Mouse (Mus musculus) C2C12 (cell line): ENCODE data around the gene Pmp22. TPM values are rescaled to one million over a fixed set of nuclear protein-coding genes. Genes with fewer than 3 reads are reported as not detected.

ENCODE experiments used
- H3K27me3 ChIP-seq: one replicate; pipeline ENCODE4 v1.6.1; 2011; ENCODE audit not compliant: control insufficient read depth, insufficient read depth, insufficient read length
- H3K36me3 ChIP-seq: one replicate; pipeline ENCODE4 v1.6.1; 2011; ENCODE audit not compliant: control insufficient read depth, insufficient read depth
- H3K4me3 ChIP-seq: one replicate; pipeline ENCODE4 v1.5.1; 2011; ENCODE audit warnings: mild to moderate bottlenecking, control low read depth; ENCODE audit not compliant: poor library complexity, insufficient read depth, severe bottlenecking
- H3K79me2 ChIP-seq: one replicate; pipeline ENCODE4 v1.6.1; 2011; ENCODE audit not compliant: control insufficient read depth, insufficient read depth
- H3K79me3 ChIP-seq: one replicate; pipeline ENCODE4 v1.6.1; 2011; ENCODE audit warnings: low read depth, control low read depth
- H3ac ChIP-seq: one replicate; pipeline ENCODE3; 2011; ENCODE audit warnings: low read depth; ENCODE audit not compliant: control insufficient read depth, insufficient read length
- CEBPB ChIP-seq: IDR thresholded peaks from one replicate; pipeline ENCODE4 v1.6.1; 2011; ENCODE audit warnings: low read depth, mild to moderate bottlenecking, control low read depth, moderate library complexity
- CTCF ChIP-seq: IDR thresholded peaks from one replicate; pipeline ENCODE4 v1.5.1; 2011; ENCODE audit not compliant: control insufficient read depth, insufficient read depth, insufficient read length
- FOSL1 ChIP-seq: IDR thresholded peaks from one replicate; pipeline ENCODE4 v1.8.0; 2011; ENCODE audit warnings: mild to moderate bottlenecking, low read length; ENCODE audit not compliant: poor library complexity, insufficient read depth, severe bottlenecking
- MAX ChIP-seq: IDR thresholded peaks from one replicate; pipeline ENCODE4 v1.6.1; 2011; ENCODE audit warnings: mild to moderate bottlenecking, control low read depth
- MYOD1 ChIP-seq: IDR thresholded peaks from one replicate; pipeline ENCODE4 v1.6.1; 2011; ENCODE audit warnings: low read depth; ENCODE audit not compliant: control insufficient read depth, insufficient read length
- MYOG ChIP-seq: IDR thresholded peaks from one replicate; pipeline ENCODE4 v1.6.1; 2011; ENCODE audit not compliant: control insufficient read depth, insufficient read length; ENCODE audit errors: extremely low read depth
- USF1 ChIP-seq: IDR thresholded peaks from one replicate; pipeline ENCODE4 v1.6.1; 2011; ENCODE audit warnings: low read depth, mild to moderate bottlenecking, control low read depth, moderate library complexity
- polyA plus RNA-seq: library from polyadenylated mRNA; unstranded; fragments of >200 nt; fragmentation: generic; extraction: Trizol; gene quantifications from one replicate; pipeline ENCODE4 v1.2.1, GENCODE M21; 2012; ENCODE audit warnings: missing spikeins

The Pmp22 gene
- polyA plus RNA-seq, 1 experiment = 56.7 TPM

DNA sequence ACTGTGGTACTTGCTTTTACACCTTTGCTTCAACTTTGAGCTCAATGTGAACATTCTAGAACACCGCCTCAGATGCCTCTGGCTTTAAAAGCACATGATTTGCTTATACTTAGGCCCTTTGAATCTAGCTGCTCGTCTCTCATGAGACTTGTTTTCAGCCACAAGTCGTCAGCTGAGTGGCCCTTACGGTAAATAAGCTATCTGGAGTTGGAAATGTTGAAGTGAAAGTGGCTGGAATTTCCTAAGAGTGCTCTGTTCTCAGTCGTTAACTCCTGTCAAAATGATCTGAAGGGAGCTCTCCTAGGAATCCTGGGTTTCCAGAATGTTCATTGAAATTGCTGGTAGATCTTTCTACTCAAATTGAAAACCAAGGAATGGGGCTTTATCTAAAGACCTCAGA lies 23.1 kb downstream of the Pmp22 start:
- TF ChIP-seq MYOD1 (no peak), MYOG (no peak), MAX (no peak), CEBPB (no peak), USF1 (no peak), FOSL1 (no peak), CTCF (no peak)
- peaks cover 79% of the 10 kb centered on the region for H3K36me3 ChIP-seq

DNA sequence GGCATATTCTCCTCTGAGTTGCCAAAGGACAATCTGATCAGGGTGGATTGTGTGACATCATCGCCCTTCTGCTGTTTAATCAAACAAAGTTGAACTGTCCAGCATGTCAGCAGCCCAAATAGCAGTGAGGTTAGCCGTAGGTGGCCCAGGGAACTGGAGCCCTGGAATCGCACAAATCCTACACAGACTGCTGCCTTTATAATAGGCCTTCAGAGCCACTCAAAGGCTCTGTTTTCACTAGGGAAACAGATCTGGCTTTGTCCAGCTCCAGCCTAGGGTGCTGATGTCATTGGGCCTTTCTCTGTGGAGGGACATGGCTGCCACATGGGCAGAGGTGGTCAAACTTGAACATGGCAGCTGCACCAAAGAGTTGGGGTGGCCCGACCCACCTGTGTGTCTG lies 28.3 kb downstream of the Pmp22 start:
- H3K79me2 ChIP-seq = no peaks in the 10 kb centered on the region
- no peak overlapping the region for H3K4me3 ChIP-seq
- TF ChIP-seq USF1 = no peak
- TF ChIP-seq FOSL1 = no peak
- TF ChIP-seq MYOG = no peak
- no peak for TF ChIP-seq CEBPB
- no peaks in the 10 kb centered on the region for H3K27me3 ChIP-seq
- no peak overlapping the region for H3ac ChIP-seq
- no peaks in the 10 kb centered on the region for H3K79me3 ChIP-seq
- peaks cover 79% of the 10 kb centered on the region for H3K36me3 ChIP-seq

More for the DNA sequence above, 23.1 kb downstream of the Pmp22 start:
- Histone ChIP-seq H3K79me3 (peaks cover 2% of the 10 kb centered on the region), H3K27me3 (no peaks in the 10 kb centered on the region), H3K79me2 (peaks cover 6% of the 10 kb centered on the region), H3K4me3 (no peak overlapping the region), H3ac (no peak overlapping the region)

DNA sequence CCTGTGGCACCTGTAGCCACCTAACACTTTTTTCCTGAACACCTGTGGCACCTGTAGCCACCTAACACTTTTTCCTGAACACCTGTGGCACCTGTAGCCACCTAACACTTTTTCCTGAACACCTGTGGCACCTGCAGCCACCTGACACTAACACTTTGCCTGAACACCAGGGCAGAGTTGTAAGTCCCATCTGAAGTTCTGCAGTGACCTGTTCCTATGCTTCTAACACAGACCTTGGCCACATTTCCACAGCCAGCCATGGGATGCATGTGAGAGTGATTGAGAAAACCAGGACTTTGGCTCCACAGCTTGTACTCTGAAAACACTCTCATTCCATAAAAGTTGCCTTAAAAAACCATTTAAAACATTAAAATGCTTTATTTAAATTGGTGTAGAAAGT lies 32.1 kb downstream of the Pmp22 start:
- no peak overlapping the region for H3ac ChIP-seq
- no peaks in the 10 kb centered on the region for H3K79me2 ChIP-seq
- TF ChIP-seq CEBPB = no peak
- no peak for TF ChIP-seq CTCF
- no peak for TF ChIP-seq USF1
- peaks cover 45% of the 10 kb centered on the region for H3K36me3 ChIP-seq
- no peak overlapping the region for H3K4me3 ChIP-seq
- no peaks in the 10 kb centered on the region for H3K79me3 ChIP-seq
- no peaks in the 10 kb centered on the region for H3K27me3 ChIP-seq

DNA sequence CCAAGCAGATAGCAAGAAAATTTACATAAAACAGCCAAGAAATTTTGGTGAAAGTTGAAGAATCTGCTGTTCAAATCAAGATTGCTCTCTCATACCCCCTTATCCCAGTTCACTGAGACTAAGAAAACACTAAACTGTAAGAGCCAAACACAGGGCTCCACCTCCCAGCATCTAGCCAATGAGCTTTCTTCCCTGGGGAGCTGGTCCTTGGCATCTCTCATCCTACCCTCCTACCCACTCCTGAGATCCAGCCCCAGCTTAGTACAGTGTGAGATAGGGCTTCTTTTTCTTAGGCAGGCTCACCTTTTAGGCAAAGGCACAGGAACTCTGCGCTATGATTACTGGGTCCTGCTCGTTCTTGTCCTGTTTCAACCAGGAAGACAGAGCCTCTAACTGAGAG lies 34.0 kb downstream of the Pmp22 start:
- no peaks in the 10 kb centered on the region for H3K27me3 ChIP-seq
- H3K79me2 ChIP-seq = no peaks in the 10 kb centered on the region
- peaks cover 27% of the 10 kb centered on the region for H3K36me3 ChIP-seq
- no peak overlapping the region for H3K4me3 ChIP-seq
- no peaks in the 10 kb centered on the region for H3K79me3 ChIP-seq
- TF ChIP-seq FOSL1 (no peak), CTCF (no peak), USF1 (no peak), CEBPB (no peak), MYOD1 (no peak), MYOG (no peak), MAX (no peak)
- no peak overlapping the region for H3ac ChIP-seq

DNA sequence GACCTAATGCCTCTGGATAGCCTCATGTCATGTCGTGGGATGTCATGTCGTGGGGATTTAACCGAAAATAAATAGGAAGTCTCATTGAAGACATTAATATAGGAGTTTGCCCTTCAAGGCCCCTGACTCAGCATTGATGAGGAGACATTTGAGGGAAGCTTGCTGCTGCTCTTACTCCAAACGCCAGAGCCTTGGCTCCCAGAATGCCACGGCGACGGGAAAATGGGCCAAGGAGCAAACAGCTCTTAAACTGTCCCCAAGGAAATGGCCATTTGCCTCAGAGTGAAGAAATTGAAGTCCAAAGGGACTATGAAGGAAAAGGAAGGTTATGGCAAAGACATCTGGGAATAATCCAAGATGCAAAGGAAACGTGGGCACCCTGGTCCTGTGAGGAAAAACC lies 34.8 kb downstream of the Pmp22 start:
- H3K79me3 ChIP-seq = no peaks in the 10 kb centered on the region
- no peak overlapping the region for H3K4me3 ChIP-seq
- H3ac ChIP-seq = no peak overlapping the region
- H3K27me3 ChIP-seq = no peaks in the 10 kb centered on the region
- H3K79me2 ChIP-seq = no peaks in the 10 kb centered on the region
- no peak for TF ChIP-seq CEBPB
- TF ChIP-seq MYOG = no peak
- TF ChIP-seq MAX = no peak
- H3K36me3 ChIP-seq = peaks cover 20% of the 10 kb centered on the region

DNA sequence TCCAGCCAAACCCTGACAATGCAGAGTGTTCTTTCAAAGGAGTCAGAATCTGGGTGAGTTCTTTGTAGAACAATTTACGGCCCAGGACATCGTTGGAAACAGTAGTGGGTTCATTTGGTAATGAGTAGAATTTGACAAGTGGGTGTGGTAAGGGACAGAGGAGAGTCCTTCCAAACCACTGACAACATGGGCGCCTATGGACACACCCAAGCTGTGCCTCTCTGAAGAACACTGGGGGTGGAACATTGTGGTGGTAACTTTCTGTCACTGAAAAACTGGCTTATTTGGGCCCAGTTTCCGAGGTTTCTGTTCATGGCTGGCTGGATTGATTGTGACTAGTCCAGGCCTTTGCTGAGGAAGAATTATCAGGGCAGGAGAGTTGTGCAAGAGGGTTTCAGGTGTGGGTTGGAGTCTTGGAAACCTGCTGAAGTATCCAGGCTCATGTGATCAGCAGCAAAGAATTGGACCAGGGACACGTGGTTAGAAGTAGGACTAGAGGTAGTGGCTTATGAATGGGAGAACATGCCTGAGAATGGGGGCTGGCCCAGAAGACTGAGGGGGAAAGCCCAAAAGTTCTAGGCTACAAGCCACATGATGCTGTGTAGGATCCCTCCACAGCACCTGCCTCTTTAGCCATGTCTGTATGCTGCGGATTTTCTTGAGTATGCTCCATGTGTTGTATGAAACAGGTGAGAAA lies 35.4 kb downstream of the Pmp22 start:
- no peak for TF ChIP-seq CTCF
- no peak for TF ChIP-seq MYOG
- TF ChIP-seq MYOD1 = no peak
- no peak for TF ChIP-seq MAX
- no peak for TF ChIP-seq FOSL1
- TF ChIP-seq USF1 = no peak
- no peak for TF ChIP-seq CEBPB
- H3K79me3 ChIP-seq = no peaks in the 10 kb centered on the region
- H3K27me3 ChIP-seq = no peaks in the 10 kb centered on the region
- H3ac ChIP-seq = no peak overlapping the region
- no peaks in the 10 kb centered on the region for H3K79me2 ChIP-seq
- H3K4me3 ChIP-seq = no peak overlapping the region
- H3K36me3 ChIP-seq = peaks cover 15% of the 10 kb centered on the region
